Mouse (Mus musculus) cerebellum, postnatal 14 days (tissue): Measurements from ENCODE around the gene Ryr1.

Experiments used
- DNase-seq, 2 experiments: peaks; one replicate each; pipeline ENCODE4 v3.0.0; 2021; ENCODE audit warnings: mixed read lengths in 2 of 2

Gene Ryr1

GRCm38 (mm10) chr7:28958770-28959169 lies 166.2 kb downstream of the Ryr1 start:
- DNase-seq = no peak

GRCm38 (mm10) chr7:28957997-28958725 lies 166.8 kb downstream of the Ryr1 start:
- no peak for DNase-seq

GRCm38 (mm10) chr7:28957286-28957685 lies 167.7 kb downstream of the Ryr1 start:
- DNase-seq = no peak

GRCm38 (mm10) chr7:28956270-28956669 lies 168.7 kb downstream of the Ryr1 start:
- DNase-seq = no peak

- DNase-seq = no peak
These were observed 169.6 kb downstream of the Ryr1 start for GRCm38 (mm10) chr7:28955295-28955897.

GRCm38 (mm10) chr7:28954773-28955172 lies 170.2 kb downstream of the Ryr1 start:
- DNase-seq = no peak

GRCm38 (mm10) chr7:28953476-28954376 lies 171.3 kb downstream of the Ryr1 start:
- no peak for DNase-seq
